Mouse (Mus musculus) adrenal gland, adult 18-20 months (tissue): Measurements from ENCODE around the gene Gtf3c4. TPM values are rescaled to one million over a fixed set of nuclear protein-coding genes. Genes with fewer than 3 reads are reported as not detected.
A peak's percentile ranks its signal among the peaks of the same experiment; 100 is the strongest.

Experiments
- DNase-seq, 2 experiments: peaks; one replicate each; pipeline ENCODE4 v3.0.0; 2021 to 2022; ENCODE audit warnings: low spot score in 2 of 2
- long read RNA-seq, 2 experiments: library from polyadenylated mRNA; stranded (forward); transcript quantifications; one replicate each; pipeline ENCODE4 v2.0.0; 2021
- total RNA-seq, 2 experiments: library from RNA; stranded (reverse); gene quantifications; 1 replicate in 1 of 2; 2 replicates in 1 of 2; pipeline ENCODE4 v1.2.3; 2021

Gene Gtf3c4
- 10 to 100 TPM; 35.9 to 41.4 TPM for total RNA-seq
- long read RNA-seq, experiment 1, full-length matches to known transcripts: 18 of 20 reads
- long read RNA-seq, experiment 1, partial matches to known transcripts: 1 of 20 reads
- long read RNA-seq, experiment 1, other reads (novel, unspliced or antisense): 1 of 20 reads
- long read RNA-seq, experiment 2, full-length matches to known transcripts: 19 of 27 reads
- long read RNA-seq, experiment 2, partial matches to known transcripts: 2 of 27 reads
- long read RNA-seq, experiment 2, other reads (novel, unspliced or antisense): 6 of 27 reads

DNA sequence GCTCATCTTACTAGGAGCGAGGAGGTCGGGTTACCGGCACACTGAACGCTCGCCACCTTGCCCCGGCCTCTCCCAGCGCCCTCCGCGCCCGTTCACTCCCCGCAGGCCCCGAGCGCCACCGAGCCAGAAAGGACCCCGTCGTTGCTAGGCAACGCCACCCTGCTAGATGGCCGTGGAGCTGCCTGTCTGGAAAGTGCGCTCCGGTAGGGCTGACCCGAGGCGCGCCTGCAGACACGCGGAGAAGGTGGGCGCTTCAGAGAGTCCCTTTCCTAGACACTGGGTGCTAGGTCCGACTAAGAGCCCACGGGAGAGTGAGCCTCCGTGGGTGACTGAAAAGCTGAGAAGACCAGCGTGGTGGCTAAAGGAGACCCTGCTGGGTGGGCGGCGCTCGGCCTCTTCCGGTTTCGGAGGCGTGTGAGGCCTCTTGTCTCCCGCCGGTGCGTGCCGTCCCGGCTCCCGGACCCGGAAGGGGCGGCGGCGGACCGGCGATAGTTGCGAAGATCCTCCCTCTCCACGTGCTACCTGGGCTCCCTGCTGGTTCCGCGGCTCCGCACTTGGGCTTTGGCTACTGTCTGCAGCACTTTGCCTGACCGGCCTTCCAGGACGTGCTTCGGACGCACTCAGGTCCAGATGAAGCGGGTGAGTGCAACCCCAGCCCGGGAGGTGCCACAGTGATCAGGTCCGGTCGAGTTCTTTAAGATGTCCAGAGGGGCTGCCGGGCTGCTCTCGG, at the start of gene Gtf3c4, which contains the start of gene Ddx31:
Gtf3c4 (minus strand) TSS at position 139 of the 730 bp plus-strand sequence.
Ddx31 (plus strand) TSS at position 185 of the 730 bp plus-strand sequence.
- peak; percentile 94 to 96 for DNase-seq

DNA sequence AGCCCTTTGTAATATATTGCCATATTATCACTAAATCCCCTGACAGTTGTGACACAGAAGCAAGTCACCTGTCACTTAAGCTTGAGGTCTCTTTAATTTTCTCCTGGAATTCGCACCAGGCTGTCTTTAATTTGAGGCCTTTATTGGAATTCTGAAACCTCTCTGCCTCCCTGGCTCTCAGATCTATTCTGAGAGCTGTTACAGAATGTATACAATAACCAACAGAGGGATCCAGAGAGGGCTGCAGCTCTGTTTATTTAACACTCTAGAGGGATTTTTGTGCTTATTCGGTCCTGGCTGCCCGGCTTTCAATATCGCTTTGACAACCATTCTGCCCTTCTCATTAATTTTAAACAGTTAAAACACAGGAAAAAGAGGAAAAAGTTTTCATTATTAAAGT, 44.8 kb upstream of the Gtf3c4 start:
- no peak for DNase-seq

DNA sequence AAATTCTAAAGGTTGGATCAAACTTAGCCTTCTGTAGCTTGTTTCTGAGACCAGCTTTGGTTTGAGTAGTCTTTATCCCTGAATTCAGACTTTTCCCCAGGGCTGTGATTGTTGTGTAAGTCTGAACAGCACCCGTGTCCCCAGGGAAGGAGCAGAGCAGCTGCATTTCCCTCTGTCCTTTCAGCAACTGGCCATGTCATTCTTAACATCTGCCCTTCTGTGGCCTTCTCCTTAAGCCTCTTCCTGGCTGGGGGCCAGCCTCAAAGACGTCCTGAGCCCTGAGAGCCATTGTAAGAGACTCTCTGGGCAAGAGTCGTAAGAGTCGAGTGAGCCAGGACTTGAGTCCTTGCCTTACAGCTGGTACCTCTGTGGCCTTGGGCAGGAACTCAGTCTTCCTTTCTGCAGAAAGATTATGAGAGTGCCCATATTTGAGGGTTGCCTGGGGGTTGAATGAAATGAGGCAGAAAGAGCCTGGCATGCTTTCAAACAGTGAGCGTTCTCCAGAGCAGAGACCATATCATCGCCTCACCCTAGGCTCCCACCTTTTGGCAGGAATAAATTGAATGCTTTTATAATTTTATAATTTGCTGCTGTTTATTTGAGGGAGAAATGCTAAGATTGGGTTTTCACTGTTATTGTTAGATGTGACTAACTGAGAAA, 42.8 kb upstream of the Gtf3c4 start:
- DNase-seq: no peak

DNA sequence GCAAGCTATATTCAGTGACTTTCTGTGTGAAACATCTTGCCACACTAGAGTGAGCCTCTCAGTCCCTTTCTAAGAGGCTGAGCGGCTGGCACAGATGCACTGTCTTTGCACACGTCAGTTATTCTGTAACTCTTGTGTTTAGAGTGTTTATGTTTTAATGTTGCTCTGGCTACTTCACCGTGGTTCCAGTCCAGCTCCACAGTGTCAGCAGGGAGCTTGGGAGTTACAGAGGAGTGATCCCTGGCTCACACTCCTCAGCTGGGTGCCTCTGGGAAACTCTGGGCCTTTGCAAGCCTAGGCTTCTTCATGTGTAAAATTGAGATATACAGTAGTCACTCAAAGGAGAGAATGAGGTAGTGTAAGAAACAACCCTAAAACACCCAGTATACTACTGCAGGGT, 41.9 kb upstream of the Gtf3c4 start:
- no peak for DNase-seq

DNA sequence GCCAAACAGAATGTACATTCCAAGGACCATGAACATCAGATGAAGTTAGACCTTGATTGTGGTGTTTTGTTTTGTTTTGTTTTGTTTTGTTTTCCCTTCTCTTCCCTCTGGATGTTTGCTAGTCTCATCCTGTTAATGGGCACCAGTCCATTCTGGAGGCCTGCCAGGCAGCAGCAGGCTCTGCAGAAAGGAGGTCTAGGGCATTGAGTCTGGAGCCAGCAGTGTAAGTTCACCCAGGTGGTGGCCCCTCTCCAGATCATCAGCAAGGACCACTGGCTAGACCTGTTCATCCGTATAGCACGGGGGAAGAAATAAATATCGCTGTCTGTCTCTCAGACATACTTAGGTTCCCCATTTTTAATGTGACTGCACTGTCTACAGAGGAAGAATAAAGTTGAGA, 41.1 kb upstream of the Gtf3c4 start:
- no peak for DNase-seq

DNA sequence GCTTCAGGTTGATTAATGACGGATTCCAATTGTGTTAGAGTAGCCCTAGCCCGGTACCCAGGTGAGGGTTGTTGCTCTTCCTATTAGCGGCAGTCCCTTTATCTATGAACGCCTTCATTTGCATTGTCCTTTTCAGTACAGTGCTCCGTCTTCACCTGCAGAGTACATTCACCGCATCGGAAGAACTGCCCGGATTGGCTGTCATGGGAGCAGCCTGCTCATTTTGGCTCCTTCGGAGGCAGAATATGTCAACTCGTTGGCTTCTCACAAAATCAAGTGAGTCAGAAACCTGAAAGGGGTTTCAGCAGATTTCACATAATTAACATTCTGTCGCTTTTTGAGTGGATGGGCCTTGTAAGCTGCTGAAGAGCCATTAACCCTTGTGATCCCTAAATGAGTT, 35.4 kb upstream of the Gtf3c4 start:
- DNase-seq: no peak

DNA sequence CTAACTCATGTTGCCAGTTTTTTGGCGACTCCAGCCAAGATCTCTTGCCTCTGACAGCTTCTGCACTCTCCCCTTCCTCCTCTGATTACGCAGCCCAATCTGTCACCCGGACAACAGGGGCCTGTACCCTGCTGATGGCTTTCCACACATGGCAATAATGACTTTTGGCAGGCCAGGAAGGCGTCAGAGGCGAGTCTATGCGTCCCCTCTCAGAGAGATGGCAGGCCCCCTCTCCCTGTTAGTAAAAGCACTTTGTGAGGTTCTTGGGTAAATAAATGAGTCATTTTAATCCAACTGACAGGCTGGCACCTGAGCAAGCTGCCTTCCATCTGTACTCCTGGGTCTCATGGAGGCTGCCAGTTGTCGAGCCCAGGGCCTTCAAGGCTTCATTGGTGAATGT, 27.3 kb upstream of the Gtf3c4 start:
- no peak for DNase-seq

DNA sequence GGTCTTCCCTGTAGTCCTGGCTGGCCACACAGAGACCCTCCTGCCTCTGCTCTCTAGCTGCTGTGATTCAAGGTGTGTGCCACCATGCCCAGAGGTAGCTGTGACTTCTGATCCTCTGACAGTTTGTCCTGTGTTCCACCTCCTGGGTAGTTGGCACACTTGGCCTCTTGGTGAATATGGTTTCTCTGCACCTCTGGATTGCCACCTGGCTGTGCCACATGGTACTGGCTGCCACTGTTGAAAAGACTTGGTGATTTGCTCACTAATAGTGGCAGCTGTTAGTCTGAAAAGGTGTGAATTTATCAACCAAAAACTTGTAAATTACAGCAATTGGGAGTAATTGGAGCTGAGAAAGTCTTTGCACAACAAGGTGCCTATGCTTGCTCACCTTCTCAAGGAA, 23.7 kb upstream of the Gtf3c4 start:
- no peak for DNase-seq

DNA sequence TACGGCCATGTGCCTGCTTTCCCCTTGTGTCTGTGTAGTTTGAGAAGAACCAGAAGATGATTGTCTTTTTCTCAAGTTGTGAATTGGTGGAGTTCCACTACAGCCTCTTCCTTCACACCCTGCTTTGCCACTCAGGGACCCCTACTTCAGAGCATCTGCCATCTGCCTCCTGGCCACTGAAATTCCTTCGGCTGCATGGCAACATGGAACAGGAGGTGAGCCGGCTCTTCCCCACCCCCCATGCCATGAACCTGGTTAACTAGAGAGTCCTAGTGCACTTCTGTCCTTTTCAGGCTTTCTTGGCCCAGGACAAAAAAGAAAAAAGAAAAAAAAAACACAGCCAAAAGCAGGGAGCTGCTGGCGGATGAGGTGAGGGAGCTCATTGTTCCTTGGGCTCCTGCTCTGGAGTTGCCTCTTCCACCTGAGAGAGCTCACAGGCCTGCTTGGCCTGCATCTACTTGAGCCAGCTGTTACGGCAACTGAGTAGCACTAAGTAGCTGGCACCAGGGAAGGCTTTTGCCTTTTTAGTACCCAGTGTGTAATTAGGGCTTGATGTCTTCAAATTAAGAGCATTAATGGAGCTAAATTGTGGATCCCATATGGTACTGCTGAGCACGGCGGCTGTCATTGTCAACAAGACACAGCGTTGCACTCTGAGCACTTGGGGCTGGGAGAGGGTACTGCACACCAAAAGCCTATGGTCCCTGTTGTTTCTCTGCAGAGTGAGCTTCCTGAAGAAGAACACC, 20.7 kb upstream of the Gtf3c4 start:
- DNase-seq: no peak

DNA sequence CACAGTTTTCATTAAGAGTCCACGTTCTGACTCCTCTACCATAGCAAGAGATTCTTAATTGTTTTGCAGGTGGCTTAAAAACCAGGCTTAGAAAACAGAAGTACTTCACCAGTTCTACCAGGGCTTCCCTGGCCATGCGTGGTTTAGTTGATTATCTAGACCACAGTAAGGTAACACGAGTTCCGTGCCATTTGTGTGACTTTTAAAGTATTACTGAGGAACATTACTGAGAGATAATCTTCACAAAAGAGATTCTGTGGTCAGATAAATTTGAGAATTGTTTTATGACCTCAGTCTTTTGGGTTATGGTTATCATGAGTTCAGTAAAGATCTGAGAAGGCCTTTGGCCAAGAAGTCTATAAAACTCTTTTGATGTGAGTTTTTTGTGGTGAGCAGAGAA, 19.1 kb upstream of the Gtf3c4 start:
- DNase-seq: no peak

DNA sequence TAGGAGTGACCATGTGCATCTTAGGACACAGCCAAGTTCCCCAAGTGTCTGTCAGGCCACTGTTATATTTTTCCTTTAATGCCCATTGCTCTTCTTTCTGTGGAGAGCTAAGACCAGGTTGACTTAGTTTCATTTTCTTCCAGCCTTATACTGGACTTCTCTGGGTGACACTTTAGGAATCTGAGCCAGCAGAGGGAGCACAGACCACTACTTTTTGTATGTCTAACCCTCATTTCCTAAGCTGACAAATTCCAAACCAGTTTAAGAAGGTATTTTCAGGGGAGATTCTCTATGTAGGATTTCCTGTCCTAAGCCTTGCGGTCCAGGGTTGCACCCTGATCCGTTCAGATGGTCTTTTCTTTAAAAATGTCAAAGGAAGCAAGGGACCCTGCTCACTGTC, 15.6 kb upstream of the Gtf3c4 start:
- no peak for DNase-seq

DNA sequence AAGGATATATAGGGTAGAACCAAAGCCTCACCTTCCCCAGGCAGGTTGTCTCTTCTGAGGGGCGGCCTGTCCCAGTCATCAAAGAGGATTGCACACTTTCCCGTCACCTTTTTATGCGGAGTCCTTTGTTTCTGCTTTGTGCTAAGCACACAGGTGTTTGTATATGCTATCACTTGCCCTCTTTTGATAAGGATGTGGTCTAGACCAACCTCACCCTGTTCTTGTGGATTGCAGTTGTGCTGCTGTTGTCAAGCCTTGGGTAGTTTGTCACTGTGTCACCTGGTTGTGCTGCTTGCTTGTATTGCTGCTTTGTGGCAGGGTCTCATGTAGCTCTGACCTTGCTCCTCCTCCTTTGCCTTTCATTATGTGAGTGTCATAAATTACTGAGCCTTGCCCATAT, 12.4 kb upstream of the Gtf3c4 start:
- DNase-seq: no peak

DNA sequence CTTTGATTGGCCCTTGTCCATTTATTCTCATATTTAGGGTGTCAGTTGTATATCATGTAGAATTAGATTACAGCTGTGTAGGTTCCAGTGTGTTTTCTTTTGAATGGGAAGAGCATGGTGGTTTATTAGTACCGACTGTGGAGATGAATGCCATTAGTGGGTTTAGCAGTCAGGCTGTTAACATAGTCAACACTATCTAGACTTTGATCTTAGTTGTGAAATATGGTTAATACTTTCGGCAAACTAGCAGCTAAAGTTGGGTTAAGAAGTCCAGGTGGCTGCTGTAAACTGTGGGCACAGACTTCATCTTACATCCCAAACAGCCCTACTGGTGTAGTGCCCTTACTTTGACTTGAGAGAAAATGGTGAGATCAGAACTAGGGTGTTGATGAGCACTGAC, 8.7 kb upstream of the Gtf3c4 start:
- DNase-seq: no peak

DNA sequence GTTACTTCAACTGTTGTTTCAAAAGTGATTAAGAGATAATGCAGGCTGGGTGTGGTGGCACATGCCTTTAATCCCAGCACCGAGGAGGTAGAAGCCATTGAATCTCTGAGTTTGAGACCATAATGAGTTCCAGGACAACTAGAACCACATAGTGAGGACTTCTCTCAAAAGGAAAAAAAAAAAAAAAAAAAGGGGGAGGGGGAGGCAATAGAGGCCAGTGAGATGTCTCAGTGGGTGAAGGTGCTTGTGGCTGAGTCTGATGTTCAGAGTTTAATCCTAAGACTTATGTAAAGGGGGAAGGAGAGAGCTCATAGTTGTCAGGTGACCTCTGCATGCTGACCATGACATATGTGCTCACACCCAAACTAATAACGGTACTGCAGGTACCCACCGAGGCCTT, 1.9 kb upstream of the Gtf3c4 start:
- no peak for DNase-seq

DNA sequence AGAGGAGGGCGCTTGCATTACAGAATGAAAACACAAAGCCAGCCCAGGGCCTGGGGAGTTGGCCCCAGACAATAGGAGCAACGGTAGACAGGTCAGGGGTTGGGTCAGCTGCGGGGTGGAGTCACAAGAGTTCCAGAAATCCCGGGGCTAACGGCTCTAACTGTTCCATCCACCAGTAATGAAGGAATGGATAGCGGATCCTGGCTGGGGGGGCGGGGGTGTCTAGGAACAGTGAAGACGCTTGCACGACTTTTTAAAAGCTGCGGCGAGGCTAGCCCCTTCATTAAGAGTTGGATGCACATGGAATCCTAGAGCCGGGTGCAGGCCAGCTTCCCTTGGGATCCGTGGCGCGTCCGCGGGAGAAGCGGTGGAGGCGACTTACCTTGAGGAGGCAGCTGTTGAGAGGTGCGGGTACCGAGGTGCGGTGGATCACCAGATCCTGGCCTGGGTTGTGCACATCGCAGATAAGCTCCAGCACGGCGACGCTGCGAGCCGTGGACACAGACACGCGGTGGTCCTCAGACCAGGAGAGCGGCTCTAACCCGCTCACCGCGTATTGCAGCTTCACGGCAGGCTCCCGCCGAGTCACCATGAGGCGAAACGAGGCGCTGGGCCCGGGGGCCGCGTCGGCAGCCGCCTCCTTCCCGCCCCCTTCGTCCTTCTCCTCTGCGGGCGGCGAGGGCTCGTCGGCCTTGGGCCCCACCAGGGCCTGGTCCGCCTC, 499 bp downstream of the Gtf3c4 start:
- DNase-seq: peak in 1 of 2 experiments; percentile 22

DNA sequence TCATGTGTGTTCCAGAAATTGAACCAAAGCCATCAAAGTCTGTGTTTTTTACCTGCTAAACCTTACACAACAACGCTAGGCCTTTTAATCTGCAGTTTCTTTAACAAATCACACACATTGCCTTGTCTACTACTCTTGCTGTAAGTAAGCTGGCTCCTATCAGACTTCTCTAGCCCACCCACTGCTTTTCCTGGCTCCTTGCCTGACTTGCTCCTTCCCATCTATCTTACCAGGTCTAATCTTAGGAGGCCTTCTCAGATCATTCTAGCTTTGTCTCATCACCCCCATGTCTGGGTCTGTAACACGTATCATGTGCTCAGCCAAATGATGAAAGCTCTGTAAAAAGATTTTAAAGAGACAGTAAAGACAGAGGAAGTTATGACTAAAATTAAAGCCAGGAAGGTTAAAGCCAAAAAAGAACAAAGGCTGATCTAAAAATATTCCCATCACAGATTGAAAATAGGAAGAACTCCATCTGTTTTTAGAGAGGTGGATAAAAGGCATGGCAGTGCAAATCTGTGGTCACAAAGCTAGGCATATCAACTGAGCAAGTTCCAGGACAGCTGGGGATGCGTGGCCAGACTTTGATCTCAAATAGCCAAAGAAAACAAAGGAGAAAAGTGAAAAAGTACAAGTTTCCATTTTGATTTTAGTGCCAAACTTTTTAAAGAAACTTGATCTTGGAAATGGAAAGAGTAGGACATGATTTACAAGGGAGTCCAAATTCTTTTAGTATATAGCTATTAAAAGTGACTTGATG, 3.8 kb downstream of the Gtf3c4 start:
- DNase-seq: no peak

DNA sequence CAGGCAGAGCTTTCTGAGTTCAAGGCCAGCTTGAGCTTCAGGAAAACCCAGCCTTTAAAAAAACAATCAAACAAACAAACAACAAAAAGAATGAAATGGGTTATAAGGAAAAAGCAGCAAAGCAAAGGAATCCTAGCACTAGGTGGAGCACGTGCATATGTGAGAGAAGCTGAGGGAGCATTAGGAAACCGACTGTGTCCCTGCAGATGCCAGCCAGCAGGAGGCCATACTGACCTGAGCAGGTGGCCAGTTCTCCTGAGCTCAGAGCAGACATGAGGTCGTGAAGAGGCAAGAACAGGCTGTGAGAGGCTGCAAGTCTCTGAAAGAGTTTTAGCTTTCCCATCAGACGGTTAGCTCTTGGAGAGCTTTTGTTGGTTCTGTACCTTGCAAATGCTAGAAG, 10.9 kb downstream of the Gtf3c4 start:
- DNase-seq: no peak

DNA sequence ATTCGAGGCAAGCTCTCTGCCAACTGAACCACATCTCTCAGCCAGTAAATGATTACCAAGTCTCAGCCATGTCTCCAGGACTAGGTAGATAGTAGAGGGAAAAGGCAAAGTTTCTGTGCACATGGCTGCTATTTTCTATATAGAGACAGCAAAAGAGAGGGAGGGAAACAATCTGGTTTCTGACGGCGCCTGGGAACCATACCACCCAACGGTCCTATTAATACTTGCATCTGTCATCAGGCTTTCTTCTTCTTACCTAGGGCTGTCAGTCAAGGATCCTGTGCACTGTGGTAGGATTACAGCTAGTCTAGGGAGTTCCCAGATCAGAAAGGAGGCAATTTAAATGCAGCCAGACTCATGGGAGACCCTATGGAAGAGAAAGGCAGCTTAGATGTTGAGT, 21.3 kb downstream of the Gtf3c4 start:
- no peak for DNase-seq

DNA sequence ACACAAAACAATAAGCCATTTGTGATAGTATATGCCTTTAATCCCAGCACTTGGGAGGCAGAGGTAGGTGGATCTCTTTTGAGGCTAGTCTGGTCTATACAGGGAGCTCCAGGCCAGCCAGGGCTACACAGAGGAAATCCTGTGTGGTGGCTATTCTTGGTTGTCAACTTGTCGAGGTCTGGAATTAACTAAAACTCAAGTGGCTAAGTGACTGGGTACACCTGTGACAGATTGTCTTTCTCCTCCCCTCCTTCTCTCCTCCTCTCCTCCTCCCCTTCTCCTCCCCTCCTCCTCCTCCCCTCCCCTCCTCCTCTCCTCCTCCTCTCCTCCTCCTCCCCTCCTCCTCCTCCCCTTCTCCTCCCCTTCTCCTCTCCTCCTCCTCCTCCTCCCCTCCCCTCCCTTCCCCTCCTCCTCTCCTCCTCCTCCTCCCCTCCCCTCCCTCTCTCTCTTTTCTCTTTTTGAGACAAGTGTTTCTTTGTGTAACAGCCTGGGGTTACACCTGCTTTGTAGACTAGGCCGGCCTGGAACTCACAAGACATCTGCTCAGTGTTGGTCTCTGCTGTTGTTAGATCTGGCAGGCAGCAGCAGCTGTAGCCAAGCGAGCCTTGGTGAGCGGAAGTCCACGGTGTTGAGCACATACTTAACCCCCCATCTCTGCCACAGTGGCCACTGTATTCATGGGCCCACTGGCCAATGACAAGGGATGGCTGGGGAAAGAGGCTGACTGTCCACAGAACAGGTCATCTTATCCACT, 29.7 kb downstream of the Gtf3c4 start:
- no peak for DNase-seq
